Mouse (Mus musculus) hindbrain, embryonic 11.5 days (tissue): ENCODE measurements around the gene Cilp. TPM values are rescaled to one million over a fixed set of nuclear protein-coding genes. Genes with fewer than 3 reads are reported as not detected.
"Not testable (repeated sequence)": the region's sequence is repeated elsewhere in the genome, so short reads cannot be mapped to it uniquely, and the experiment has no call there.

ENCODE experiments used
- ATAC-seq: fragments of 200-750 bp; cut with Nextera tagmentation; 2 replicates; pipeline ENCODE4 v1.8.0; 2017; ENCODE audit warnings: mild to moderate bottlenecking, moderate TSS enrichment, moderate library complexity; ENCODE audit not compliant: low FRiP score
- DNase-seq: peaks from one replicate; pipeline ENCODE4 v3.0.0-alpha.2; 2015; ENCODE audit warnings: low spot score
- H3K27ac ChIP-seq: fragments of 300-500 bp; sonication (generic); 2 replicates; pipeline ENCODE4 v1.5.1; 2014; ENCODE audit warnings: mild to moderate bottlenecking, low read depth, low read length
- H3K27me3 ChIP-seq: fragments of 300-500 bp; sonication (generic); 2 replicates; pipeline ENCODE4 v1.6.1; 2014; ENCODE audit warnings: mild to moderate bottlenecking, low read length, moderate library complexity, mixed read lengths; ENCODE audit not compliant: control insufficient read depth, insufficient read depth
- H3K36me3 ChIP-seq: fragments of 300-500 bp; sonication (generic); 2 replicates; pipeline ENCODE4 v1.6.1; 2014; ENCODE audit warnings: mild to moderate bottlenecking, low read length, moderate library complexity, mixed read lengths; ENCODE audit not compliant: control insufficient read depth, insufficient read depth
- H3K4me1 ChIP-seq: fragments of 300-500 bp; sonication (generic); replicated peaks from 2 replicates; pipeline ENCODE4 v1.6.1; 2014; ENCODE audit warnings: low read length, mixed read lengths; ENCODE audit not compliant: control insufficient read depth, insufficient read depth
- H3K4me2 ChIP-seq: fragments of 300-500 bp; sonication (generic); replicated peaks from 2 replicates; pipeline ENCODE4 v1.6.1; 2014; ENCODE audit warnings: mild to moderate bottlenecking, low read depth, low read length
- H3K4me3 ChIP-seq: fragments of 300-500 bp; sonication (generic); 2 replicates; pipeline ENCODE4 v1.5.1; 2014; ENCODE audit warnings: low read depth, low read length
- H3K9ac ChIP-seq: fragments of 300-500 bp; sonication (generic); 2 replicates; pipeline ENCODE4 v1.6.1; 2014; ENCODE audit warnings: low read depth, low read length
- H3K9me3 ChIP-seq: fragments of 300-500 bp; sonication (generic); 2 replicates; pipeline ENCODE4 v1.6.1; 2016; ENCODE audit warnings: low read length; ENCODE audit not compliant: control insufficient read depth
- WGBS: fragments of 180-500 bp; shearing (Covaris S2); extraction: QIAGEN DNeasy Blood & Tissue Kit; methylation state at CpG from one replicate; pipeline ENCODE4 v1.1.7; 2014; 5-methylcytosine and 5-hydroxymethylcytosine counted together
- polyA plus RNA-seq: library from polyadenylated mRNA; unstranded; fragments of >200 nt; fragmentation: Nextera tagmentation; extraction: Ambion mirVana; gene quantifications from 2 replicates; pipeline ENCODE4 v1.2.1, GENCODE M21; 2014

The Cilp gene
- 0.25 and 0.31 TPM in 2 replicates for polyA plus RNA-seq

DNA sequence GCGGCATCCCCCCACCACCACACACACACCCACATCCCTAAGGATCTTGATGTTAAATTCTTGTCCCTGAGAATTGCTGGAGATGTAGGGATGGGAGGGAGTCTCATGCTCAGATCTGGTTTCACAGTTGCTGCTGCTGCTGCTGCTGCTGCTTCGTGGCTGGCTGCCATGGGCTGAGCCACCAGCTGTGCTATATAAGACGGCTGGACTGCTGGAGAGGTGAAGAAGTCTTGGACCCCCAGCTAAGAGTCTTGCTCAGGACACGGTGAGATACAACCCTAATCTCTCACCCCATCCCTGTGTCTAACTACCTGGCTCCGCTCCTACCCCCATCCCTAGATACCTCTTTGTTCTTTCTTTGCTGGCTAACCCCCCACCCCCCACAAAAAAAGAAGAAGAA, at the start of gene Cilp:
Gene Cilp, plus strand, starts transcription at position 222 of the 400 bp plus-strand sequence.
- Histone ChIP-seq H3K4me2 (no peak within 1 kb of the TSS), H3K36me3 (no peaks in the 10 kb centered on the region), H3K27ac (no peak within 1 kb of the TSS), H3K9me3 (no peaks in the 10 kb centered on the region), H3K4me3 (no peak within 1 kb of the TSS), H3K27me3 (no peaks in the 10 kb centered on the region), H3K9ac (no peak within 1 kb of the TSS), H3K4me1 (no peaks in the 10 kb centered on the region)
- DNase-seq: no peak
- WGBS: 60% methylated on average over 5 of the region's 5 CpGs
- no peak for ATAC-seq

GRCm38 (mm10) chr9:65215494-65216126, 49.4 kb upstream of the Cilp start:
- ATAC-seq (no peak; the same call in 1 of the 2 replicates), DNase-seq (no peak)
- 10% methylated on average over 31 of the region's 31 CpGs for WGBS
- Histone ChIP-seq H3K9me3 (no peaks in the 10 kb centered on the region), H3K9ac (peak overlapping the region; percentile 81), H3K4me2 (peak overlapping the region; percentile 75), H3K27me3 (no peaks in the 10 kb centered on the region), H3K4me1 (no peaks in the 10 kb centered on the region), H3K4me3 (peak overlapping the region; percentile 51), H3K36me3 (no peaks in the 10 kb centered on the region), H3K27ac (peak overlapping the region; percentile 80)

GRCm38 (mm10) chr9:65216972-65217371, 48.0 kb upstream of the Cilp start:
- Histone ChIP-seq H3K9me3 (no peaks in the 10 kb centered on the region), H3K9ac (no peak overlapping the region), H3K36me3 (no peaks in the 10 kb centered on the region), H3K27me3 (no peaks in the 10 kb centered on the region), H3K27ac (no peak overlapping the region), H3K4me2 (no peak overlapping the region), H3K4me3 (no peak overlapping the region), H3K4me1 (no peaks in the 10 kb centered on the region)
- DNase-seq: no peak
- ATAC-seq: no peak
- 71% methylated on average over 8 of the region's 8 CpGs for WGBS

DNA sequence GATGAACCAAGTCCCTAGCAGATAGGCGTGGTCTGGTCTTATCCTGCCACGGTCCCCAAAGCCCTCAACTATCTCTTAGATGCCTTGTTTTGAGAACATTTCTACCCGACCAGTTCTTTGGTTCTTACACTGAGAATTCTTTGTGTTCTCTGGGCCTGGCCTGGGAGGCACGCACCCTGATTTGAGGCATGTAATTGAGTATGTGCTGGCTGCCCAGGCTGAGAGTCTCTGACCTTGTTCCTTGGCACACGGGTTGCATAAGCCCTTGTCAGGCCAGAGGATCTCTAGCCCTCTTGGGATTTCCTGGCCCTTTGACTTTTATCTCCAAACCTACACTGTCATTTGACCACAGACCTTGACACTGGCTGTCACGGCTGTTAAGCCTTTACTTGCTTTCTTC, 47.3 kb upstream of the Cilp start:
- Histone ChIP-seq H3K36me3 (no peaks in the 10 kb centered on the region), H3K9me3 (no peaks in the 10 kb centered on the region), H3K27ac (no peak overlapping the region), H3K4me1 (no peaks in the 10 kb centered on the region), H3K4me3 (no peak overlapping the region), H3K4me2 (no peak overlapping the region), H3K27me3 (no peaks in the 10 kb centered on the region), H3K9ac (no peak overlapping the region)
- WGBS: 67% methylated on average over 6 of the region's 6 CpGs
- DNase-seq (no peak), ATAC-seq (no peak)

DNA sequence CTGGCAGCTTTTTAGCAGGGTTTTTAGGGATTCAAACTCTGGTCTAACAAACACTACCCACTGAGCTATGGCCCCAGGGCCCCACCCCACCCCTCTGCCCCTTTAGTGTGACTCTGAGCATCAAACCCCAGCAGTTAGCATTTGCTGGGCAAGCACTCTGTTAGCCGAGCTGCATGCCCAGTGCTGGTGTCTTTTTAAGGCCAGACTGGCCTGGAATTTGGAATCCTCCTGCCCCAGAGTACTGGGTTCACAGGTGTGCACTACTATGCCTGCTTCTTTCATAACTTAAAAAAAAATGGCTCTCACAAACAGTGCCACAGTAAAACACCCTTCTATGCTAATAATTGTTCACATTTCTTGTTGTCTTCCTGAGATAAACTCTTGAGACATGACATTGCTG, 46.1 kb upstream of the Cilp start:
- H3K27ac ChIP-seq: no peak overlapping the region
- WGBS: 55% methylated on average over 1 of the region's 1 CpGs
- DNase-seq (no peak), ATAC-seq (no peak)
- no peaks in the 10 kb centered on the region for H3K4me1 ChIP-seq
- H3K4me2 ChIP-seq: no peak overlapping the region
- H3K27me3 ChIP-seq: no peaks in the 10 kb centered on the region
- H3K4me3 ChIP-seq: no peak overlapping the region
- H3K9ac ChIP-seq: no peak overlapping the region
- H3K36me3 ChIP-seq: no peaks in the 10 kb centered on the region
- no peaks in the 10 kb centered on the region for H3K9me3 ChIP-seq

DNA sequence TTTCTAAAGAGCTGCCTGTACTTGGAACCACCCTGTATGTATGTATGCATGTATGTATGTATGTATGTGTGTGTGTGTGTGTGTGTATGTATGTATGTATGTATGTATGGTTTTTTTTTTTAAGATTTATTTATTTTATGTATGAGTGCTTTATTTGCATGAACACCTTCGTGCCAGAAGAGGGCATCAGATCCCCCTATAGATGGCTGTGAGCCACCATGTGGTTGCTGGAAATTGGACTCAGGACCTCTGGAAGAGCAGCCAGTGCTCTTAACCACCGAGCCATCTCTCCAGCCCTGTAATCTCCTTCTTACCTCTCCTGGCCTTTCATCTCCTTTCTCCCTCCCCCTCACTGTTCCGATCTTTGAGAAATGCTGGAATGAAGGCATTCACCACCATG, 44.6 kb upstream of the Cilp start:
- H3K4me3 ChIP-seq, H3K4me2 ChIP-seq, H3K36me3 ChIP-seq, DNase-seq, H3K9me3 ChIP-seq, H3K27ac ChIP-seq, ATAC-seq, H3K9ac ChIP-seq, H3K4me1 ChIP-seq, H3K27me3 ChIP-seq: not testable (repeated sequence)
- 51% methylated on average over 3 of the region's 3 CpGs for WGBS

DNA sequence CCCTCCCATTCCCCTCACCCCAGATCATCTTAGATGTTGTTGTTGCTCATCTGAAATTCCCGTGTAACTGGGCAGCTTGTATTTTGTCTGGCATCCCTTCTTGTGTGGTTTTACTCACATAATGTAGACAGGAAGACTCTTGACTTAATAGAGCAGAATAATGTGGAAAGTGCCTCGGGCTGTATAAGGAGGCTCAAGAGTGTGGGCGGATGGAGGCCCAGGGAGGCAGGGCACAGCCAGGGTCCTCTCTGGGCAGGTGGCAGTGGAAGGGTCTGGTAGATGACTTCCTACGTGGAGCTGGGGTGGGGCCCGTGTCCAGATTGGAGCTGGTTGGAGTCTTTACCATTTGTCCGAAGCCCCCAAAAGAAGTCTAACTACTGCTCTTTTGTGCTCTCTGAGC, 41.1 kb upstream of the Cilp start:
- no peaks in the 10 kb centered on the region for H3K36me3 ChIP-seq
- WGBS: 84% methylated on average over 6 of the region's 6 CpGs
- H3K4me2 ChIP-seq: no peak overlapping the region
- ATAC-seq (no peak), DNase-seq (no peak)
- no peak overlapping the region for H3K27ac ChIP-seq
- H3K9me3 ChIP-seq: no peaks in the 10 kb centered on the region
- H3K4me1 ChIP-seq: no peaks in the 10 kb centered on the region
- H3K27me3 ChIP-seq: no peaks in the 10 kb centered on the region
- no peak overlapping the region for H3K9ac ChIP-seq
- no peak overlapping the region for H3K4me3 ChIP-seq

DNA sequence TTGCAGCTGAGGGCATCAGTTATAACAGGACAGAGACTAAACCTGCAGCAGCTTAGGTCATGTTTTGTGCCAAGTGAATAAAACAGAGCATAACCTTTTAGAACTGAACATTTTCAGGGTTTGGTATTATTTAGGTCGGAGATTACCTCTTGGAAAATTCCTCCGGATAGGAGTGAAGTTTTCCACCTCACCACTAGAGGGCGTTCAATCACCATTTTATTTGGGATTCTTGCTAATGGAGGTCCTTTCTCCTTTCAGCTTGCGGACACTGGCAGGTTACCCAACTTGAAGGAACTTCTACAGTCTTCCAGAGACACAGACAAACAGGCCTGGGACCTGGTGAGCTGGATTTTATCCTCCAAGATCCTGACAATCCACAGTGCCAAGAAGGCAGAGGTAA, 39.2 kb upstream of the Cilp start:
- DNase-seq: peak; percentile 52
- no peak for ATAC-seq
- Histone ChIP-seq H3K27ac (no peak overlapping the region), H3K27me3 (no peaks in the 10 kb centered on the region), H3K36me3 (no peaks in the 10 kb centered on the region), H3K9me3 (no peaks in the 10 kb centered on the region), H3K4me2 (no peak overlapping the region), H3K9ac (no peak overlapping the region), H3K4me3 (no peak overlapping the region), H3K4me1 (no peaks in the 10 kb centered on the region)
- 37% methylated on average over 4 of the region's 4 CpGs for WGBS

DNA sequence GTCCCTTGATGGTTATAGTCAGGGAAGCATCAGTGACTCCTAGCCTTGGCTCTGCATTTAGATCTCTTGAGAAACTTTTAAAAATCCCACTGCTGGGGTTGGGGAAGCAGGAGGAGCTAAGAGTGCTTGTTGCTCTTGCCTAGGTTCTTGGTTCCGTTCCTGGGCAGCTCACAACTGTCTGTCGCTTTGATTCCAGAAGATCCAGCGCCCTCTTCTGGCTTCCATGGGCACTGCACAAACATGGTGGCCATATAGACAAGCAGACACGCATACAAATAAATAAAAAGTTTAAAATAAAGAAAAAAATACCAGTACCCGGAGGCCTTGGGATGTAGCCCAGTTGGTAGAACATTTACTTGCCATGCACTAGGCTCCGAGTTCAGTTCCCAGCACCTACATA, 34.7 kb upstream of the Cilp start:
- WGBS: 75% methylated on average over 6 of the region's 6 CpGs

More for the DNA sequence above, 34.7 kb upstream of the Cilp start:
- no peak overlapping the region for H3K27ac ChIP-seq
- H3K27me3 ChIP-seq: no peaks in the 10 kb centered on the region
- no peak for ATAC-seq
- no peak overlapping the region for H3K4me3 ChIP-seq
- no peaks in the 10 kb centered on the region for H3K36me3 ChIP-seq
- H3K9me3 ChIP-seq: no peaks in the 10 kb centered on the region
- DNase-seq: no peak
- no peaks in the 10 kb centered on the region for H3K4me1 ChIP-seq
- H3K4me2 ChIP-seq: no peak overlapping the region
- no peak overlapping the region for H3K9ac ChIP-seq
